Mouse (Mus musculus) liver, embryonic 14.5 days (tissue): ENCODE results near the gene C130032M10Rik. TPM values are rescaled to one million over a fixed set of nuclear protein-coding genes. Genes with fewer than 3 reads are reported as not detected.

Source experiments
- ATAC-seq: fragments of 200-750 bp; cut with Nextera tagmentation; 2 replicates; pipeline ENCODE4 v1.8.0; 2017; ENCODE audit warnings: moderate number of reproducible peaks, mild to moderate bottlenecking, moderate library complexity; ENCODE audit not compliant: insufficient read depth
- DNase-seq, 3 experiments: peaks; one replicate each; pipeline ENCODE4 v3.0.0-alpha.2; 2012 to 2013; ENCODE audit warnings: low read depth in 3 of 3, low spot score in 3 of 3
- H3K27ac ChIP-seq: fragments of 300-500 bp; sonication (generic); 2 replicates; pipeline ENCODE4 v1.5.1; 2014; ENCODE audit warnings: moderate library complexity, mild to moderate bottlenecking, control low read depth, inconsistent platforms
- H3K27me3 ChIP-seq: fragments of 300-500 bp; sonication (generic); 2 replicates; pipeline ENCODE4 v1.6.1; 2014; ENCODE audit warnings: mild to moderate bottlenecking, low read length, moderate library complexity; ENCODE audit not compliant: control insufficient read depth, insufficient read depth
- H3K36me3 ChIP-seq: fragments of 300-500 bp; sonication (generic); replicated peaks from 2 replicates; pipeline ENCODE4 v1.6.1; 2014; ENCODE audit warnings: low read depth; ENCODE audit not compliant: control insufficient read depth, insufficient read depth
- H3K4me1 ChIP-seq, 2 experiments: fragments of 200-500 bp in 1 of 2; fragments of 300-500 bp in 1 of 2; sonication (generic) in 1 of 2; replicated peaks; 2 replicates each; pipeline ENCODE4 v1.6.1; 2012 to 2014; ENCODE audit warnings: antibody characterized with exemption in 1 of 2, inconsistent platforms in 1 of 2, low read length in 1 of 2; ENCODE audit not compliant: control insufficient read depth in 2 of 2, insufficient read depth in 2 of 2
- H3K4me2 ChIP-seq: fragments of 300-500 bp; sonication (generic); 2 replicates; pipeline ENCODE4 v1.6.1; 2014; ENCODE audit warnings: low read depth, mild to moderate bottlenecking, control low read depth, moderate library complexity
- H3K4me3 ChIP-seq, 2 experiments: fragments of 200-500 bp in 1 of 2; fragments of 300-500 bp in 1 of 2; sonication (generic) in 1 of 2; 2 replicates each; pipeline ENCODE4 v1.5.1; 2012 to 2014; ENCODE audit warnings: low read depth in 2 of 2, low read length in 2 of 2, mild to moderate bottlenecking in 2 of 2, control low read depth in 1 of 2, inconsistent platforms in 1 of 2, moderate library complexity in 1 of 2; ENCODE audit not compliant: insufficient read depth in 1 of 2
- H3K9ac ChIP-seq: fragments of 300-500 bp; sonication (generic); replicated peaks from 2 replicates; pipeline ENCODE4 v1.6.1; 2014; ENCODE audit warnings: mild to moderate bottlenecking, control low read depth, moderate library complexity
- H3K9me3 ChIP-seq: fragments of 300-500 bp; sonication (generic); 2 replicates; pipeline ENCODE4 v1.6.1; 2016; ENCODE audit warnings: low read length, mixed read lengths; ENCODE audit not compliant: control insufficient read depth
- CTCF ChIP-seq: IDR thresholded peaks from 2 replicates; pipeline ENCODE4 v1.5.1; 2016; ENCODE audit warnings: antibody characterized with exemption, low read depth, control low read depth
- EP300 ChIP-seq: IDR thresholded peaks from 2 replicates; pipeline ENCODE4 v1.6.1; 2016; ENCODE audit warnings: antibody characterized with exemption, low read depth
- WGBS: fragments of 180-500 bp; shearing (Covaris S2); extraction: QIAGEN DNeasy Blood & Tissue Kit; methylation state at CpG from one replicate; pipeline ENCODE4 v1.1.7; 2014; ENCODE audit not compliant: insufficient replicate concordance; 5-methylcytosine and 5-hydroxymethylcytosine counted together
- polyA plus RNA-seq, 2 experiments: library from polyadenylated mRNA; depleted of rRNA in 1 of 2; stranded (reverse) in 1 of 2; unstranded in 1 of 2; fragments of >200 nt; fragmentation: Nextera tagmentation in 1 of 2; extraction: Ambion mirVana in 1 of 2; gene quantifications; 2 replicates each; pipeline versions ENCODE4 v1.2.1 to v1.2.3; 2012 to 2014

The C130032M10Rik gene
- polyA plus RNA-seq, 2 experiments = not detected

DNA sequence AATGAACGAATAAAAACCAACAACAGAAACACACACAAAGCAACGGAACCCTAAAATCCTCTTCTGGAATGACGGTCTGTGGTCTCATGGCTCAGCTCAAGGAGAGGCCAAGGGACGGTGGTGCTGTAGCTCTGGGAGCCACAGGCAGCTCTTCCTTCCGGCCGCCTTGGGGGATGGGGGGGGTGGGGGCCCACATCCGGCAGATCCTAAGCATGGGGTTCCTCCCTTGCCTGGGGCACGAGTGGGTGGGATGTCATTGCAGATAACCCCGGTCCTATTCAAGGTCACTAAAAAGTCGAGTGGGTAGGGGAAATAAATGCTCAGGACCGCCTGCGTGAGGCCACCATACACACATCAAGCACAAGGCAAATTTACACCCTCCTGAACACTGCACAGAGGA is 31.3 kb downstream of the C130032M10Rik start:
- Histone ChIP-seq H3K4me3 (no peak overlapping the region), H3K27me3 (no peaks in the 10 kb centered on the region), H3K4me1 (peaks cover 6 to 37% of the 10 kb centered on the region in 2 experiments), H3K36me3 (no peaks in the 10 kb centered on the region), H3K9ac (no peak overlapping the region), H3K27ac (no peak overlapping the region), H3K4me2 (no peak overlapping the region), H3K9me3 (no peaks in the 10 kb centered on the region)
- no peak for ATAC-seq
- 12% methylated on average over 12 of the region's 12 CpGs for WGBS
- TF ChIP-seq EP300 = no peak
- DNase-seq = no peak

GRCm38 (mm10) chr9:114547643-114548077 is 32.2 kb downstream of the C130032M10Rik start:
- Histone ChIP-seq H3K4me1 (peaks cover 6 to 35% of the 10 kb centered on the region in 2 experiments), H3K4me2 (no peak overlapping the region), H3K4me3 (no peak overlapping the region), H3K36me3 (no peaks in the 10 kb centered on the region), H3K9me3 (no peaks in the 10 kb centered on the region), H3K27ac (no peak overlapping the region; the same call in 1 of the 2 replicates), H3K27me3 (no peaks in the 10 kb centered on the region), H3K9ac (no peak overlapping the region)
- ATAC-seq (peak; percentile 46; the same call in 1 of the 2 replicates), DNase-seq (no peak)
- no peak for TF ChIP-seq EP300
- no peak for TF ChIP-seq CTCF
- WGBS = 47% methylated on average over 6 of the region's 6 CpGs

DNA sequence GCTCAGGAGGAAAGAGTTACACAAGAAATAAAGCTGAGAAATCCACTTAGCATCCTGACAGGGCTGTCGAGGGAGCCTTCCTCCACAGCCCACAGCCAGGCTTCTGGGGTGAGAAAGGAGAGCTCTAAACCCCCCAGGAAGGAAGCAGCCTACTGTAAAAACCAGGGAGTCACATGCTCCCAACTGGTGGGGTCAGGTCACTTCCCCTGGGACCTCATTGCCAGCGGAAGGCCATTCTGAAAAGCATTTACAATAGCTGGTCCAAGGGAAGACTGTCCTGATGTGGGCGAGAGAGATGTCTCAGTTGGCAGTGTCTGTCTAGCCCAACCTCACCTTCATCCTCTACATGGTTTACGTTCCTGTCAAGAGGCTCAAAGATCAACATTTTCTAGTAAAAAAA is 33.0 kb downstream of the C130032M10Rik start:
- TF ChIP-seq CTCF = no peak
- no peak for TF ChIP-seq EP300
- H3K9ac ChIP-seq = no peak overlapping the region
- H3K27ac ChIP-seq = no peak overlapping the region
- ATAC-seq (no peak), DNase-seq (no peak)
- H3K27me3 ChIP-seq = no peaks in the 10 kb centered on the region
- no peaks in the 10 kb centered on the region for H3K36me3 ChIP-seq
- 36% methylated on average over 4 of the region's 4 CpGs for WGBS
- H3K4me1 ChIP-seq = peaks cover 6 to 35% of the 10 kb centered on the region in 2 experiments
- H3K9me3 ChIP-seq = no peaks in the 10 kb centered on the region
- H3K4me3 ChIP-seq = no peak overlapping the region
- H3K4me2 ChIP-seq = no peak overlapping the region

- peaks cover 6 to 39% of the 10 kb centered on the region in 2 experiments for H3K4me1 ChIP-seq
- no peak overlapping the region for H3K27ac ChIP-seq
- H3K9ac ChIP-seq = no peak overlapping the region
- ATAC-seq (no peak), DNase-seq (no peak)
- H3K36me3 ChIP-seq = no peaks in the 10 kb centered on the region
- no peak for TF ChIP-seq CTCF
- TF ChIP-seq EP300 = no peak
- no peaks in the 10 kb centered on the region for H3K27me3 ChIP-seq
- 59% methylated on average over 5 of the region's 5 CpGs for WGBS
- H3K4me2 ChIP-seq = no peak overlapping the region
- H3K9me3 ChIP-seq = no peaks in the 10 kb centered on the region
- H3K4me3 ChIP-seq = no peak overlapping the region
These were observed 33.6 kb downstream of the C130032M10Rik start for GRCm38 (mm10) chr9:114549117-114549516.

- H3K4me3 ChIP-seq = no peak overlapping the region
- ATAC-seq = no peak
- peaks cover 4 to 36% of the 10 kb centered on the region in 2 experiments for H3K4me1 ChIP-seq
- no peaks in the 10 kb centered on the region for H3K27me3 ChIP-seq
- no peak overlapping the region for H3K4me2 ChIP-seq
- H3K36me3 ChIP-seq = no peaks in the 10 kb centered on the region
- WGBS = 38% methylated on average over 6 of the region's 6 CpGs
- TF ChIP-seq EP300 (no peak), CTCF (no peak)
- no peak overlapping the region for H3K27ac ChIP-seq
- no peaks in the 10 kb centered on the region for H3K9me3 ChIP-seq
- no peak overlapping the region for H3K9ac ChIP-seq
- DNase-seq = no peak
These were observed 34.5 kb downstream of the C130032M10Rik start for GRCm38 (mm10) chr9:114550033-114550432.
